Mouse (Mus musculus) monocyte, adult 5-6 weeks (primary cell): ENCODE data around the gene Car12. TPM values are rescaled to one million over a fixed set of nuclear protein-coding genes. Genes with fewer than 3 reads are reported as not detected.

Experiments used
- ATAC-seq: fragments of 153-309, 156-312 bp; replicated peaks from 2 replicates; pipeline ENCODE4 v1.8.0; 2017; ENCODE audit warnings: mild to moderate bottlenecking; ENCODE audit not compliant: low TSS enrichment, insufficient number of reproducible peaks, severe bottlenecking, poor library complexity, low FRiP score
- total RNA-seq: library from RNA; stranded (forward); fragments of 200-1000, 200-491, 200-594 nt; gene quantifications from 3 replicates; pipeline ENCODE4 v1.2.3, GENCODE M21; 2017

Car12 gene
- 0.87 TPM in 1 of 3 replicates, not detected in the others for total RNA-seq

GRCm38 (mm10) chr9:66713135-66714021, at the start of gene Car12:
Car12 (plus strand) TSS chr9:66713686.
- ATAC-seq: peak; percentile 44; the same call in 1 of the 2 replicates

- no peak for ATAC-seq
Measured at GRCm38 (mm10) chr9:66663764-66664163, 49.7 kb upstream of the Car12 start.

- ATAC-seq: no peak
Measured at GRCm38 (mm10) chr9:66664561-66664960, 48.9 kb upstream of the Car12 start.

GRCm38 (mm10) chr9:66666153-66666552, 47.3 kb upstream of the Car12 start:
- no peak for ATAC-seq

- ATAC-seq: no peak
Measured at GRCm38 (mm10) chr9:66667046-66667445, 46.4 kb upstream of the Car12 start.

- no peak for ATAC-seq
Measured at GRCm38 (mm10) chr9:66667868-66668267, 45.6 kb upstream of the Car12 start.

GRCm38 (mm10) chr9:66669561-66670078, 43.9 kb upstream of the Car12 start:
- ATAC-seq: no peak

GRCm38 (mm10) chr9:66673771-66674170, 39.7 kb upstream of the Car12 start:
- no peak for ATAC-seq

- no peak for ATAC-seq
Measured at GRCm38 (mm10) chr9:66675566-66675965, 37.9 kb upstream of the Car12 start.

GRCm38 (mm10) chr9:66680102-66680501, 33.4 kb upstream of the Car12 start:
- ATAC-seq: peak; percentile 96

- ATAC-seq: peak; percentile 93
Measured at GRCm38 (mm10) chr9:66682822-66683221, 30.7 kb upstream of the Car12 start.

GRCm38 (mm10) chr9:66685730-66686129, 27.8 kb upstream of the Car12 start:
- ATAC-seq: no peak

- no peak for ATAC-seq
Measured at GRCm38 (mm10) chr9:66687713-66688112, 25.8 kb upstream of the Car12 start.

- ATAC-seq: peak; percentile 31; the same call in 1 of the 2 replicates
Measured at GRCm38 (mm10) chr9:66691683-66692305, 21.7 kb upstream of the Car12 start.

GRCm38 (mm10) chr9:66697355-66698140, 15.9 kb upstream of the Car12 start:
- ATAC-seq: peak; percentile 94

GRCm38 (mm10) chr9:66699748-66700147, 13.7 kb upstream of the Car12 start:
- ATAC-seq: no peak

GRCm38 (mm10) chr9:66703002-66703401, 10.5 kb upstream of the Car12 start:
- no peak for ATAC-seq

- ATAC-seq: no peak
Measured at GRCm38 (mm10) chr9:66705354-66705753, 8.1 kb upstream of the Car12 start.

GRCm38 (mm10) chr9:66705766-66706165, 7.7 kb upstream of the Car12 start:
- peak; percentile 87 for ATAC-seq
